Mouse (Mus musculus) layer of hippocampus, adult 9-10 months (tissue): Measurements from ENCODE around the gene Gm4737.
"Not testable (repeated sequence)": the region's sequence is repeated elsewhere in the genome, so short reads cannot be mapped to it uniquely, and the experiment has no call there.

ENCODE experiments used
- DNase-seq: peaks from one replicate; pipeline ENCODE4 v3.0.0; 2022; ENCODE audit warnings: low spot score

The Gm4737 gene

GRCm38 (mm10) chr16:46154832-46155231 lies at the start of gene Gm4737:
Gm4737 (minus strand) TSS chr16:46155077.
- not testable (repeated sequence) for DNase-seq

DNA sequence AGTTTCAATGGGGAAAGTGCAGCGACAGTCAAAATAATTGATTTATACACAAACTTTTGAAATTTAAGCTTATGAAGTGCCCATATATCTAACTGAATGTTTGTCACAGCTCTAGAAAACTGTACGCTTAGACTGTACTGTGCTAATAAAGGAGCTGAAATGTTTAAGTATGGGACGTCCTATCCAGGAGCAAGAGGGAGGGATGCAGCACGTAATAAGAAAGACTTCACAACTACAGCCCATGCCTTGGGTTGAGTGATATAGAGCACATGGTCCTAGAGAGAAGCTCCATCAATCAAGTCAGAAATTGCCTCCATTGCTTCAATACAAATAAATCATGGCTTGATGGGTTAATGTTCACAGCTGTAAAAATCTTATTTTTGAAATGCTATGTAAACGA lies 40.9 kb upstream of the Gm4737 start:
- no peak for DNase-seq

DNA sequence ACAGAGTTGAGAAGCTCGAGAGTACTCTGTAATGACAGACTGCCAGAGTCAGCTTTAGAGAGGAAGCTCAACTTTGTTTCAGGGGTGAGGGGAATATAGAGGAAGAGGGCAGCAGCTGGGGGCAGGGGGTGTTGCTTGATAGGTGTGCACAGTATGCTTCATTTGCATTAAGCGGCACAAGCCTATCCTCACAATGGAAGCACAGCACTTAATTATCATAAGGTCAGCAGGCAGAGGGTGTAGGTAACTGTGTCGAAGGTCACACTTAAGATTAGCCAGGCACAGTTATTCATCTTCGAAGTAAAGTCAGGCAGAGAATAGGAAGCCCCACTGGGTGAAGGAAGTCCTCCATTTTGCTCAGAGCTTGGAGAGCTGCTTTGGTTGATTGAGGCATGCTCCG lies 28.2 kb upstream of the Gm4737 start:
- no peak for DNase-seq

- DNase-seq: no peak
Observed at GRCm38 (mm10) chr16:46178121-46178801, 23.4 kb upstream of the Gm4737 start.

DNA sequence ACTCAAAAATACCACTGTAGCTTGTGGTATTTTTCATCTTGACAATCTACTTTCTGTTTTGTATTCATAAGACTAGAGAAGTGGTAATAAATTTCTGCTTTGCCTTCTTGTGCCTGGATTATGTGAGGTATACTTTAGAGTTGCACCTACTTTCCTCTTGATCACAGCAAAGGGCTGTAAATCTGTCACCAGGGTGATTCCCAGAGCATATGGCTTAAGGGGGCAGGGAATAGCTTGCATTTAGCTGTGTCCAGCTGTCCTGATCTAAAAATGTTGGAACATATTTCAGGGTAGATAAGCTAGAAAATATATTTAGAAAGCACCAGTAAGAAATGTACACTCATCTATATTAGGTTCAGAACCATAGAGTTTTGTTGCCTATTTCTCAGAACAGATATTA lies 18.2 kb upstream of the Gm4737 start:
- DNase-seq: no peak

DNA sequence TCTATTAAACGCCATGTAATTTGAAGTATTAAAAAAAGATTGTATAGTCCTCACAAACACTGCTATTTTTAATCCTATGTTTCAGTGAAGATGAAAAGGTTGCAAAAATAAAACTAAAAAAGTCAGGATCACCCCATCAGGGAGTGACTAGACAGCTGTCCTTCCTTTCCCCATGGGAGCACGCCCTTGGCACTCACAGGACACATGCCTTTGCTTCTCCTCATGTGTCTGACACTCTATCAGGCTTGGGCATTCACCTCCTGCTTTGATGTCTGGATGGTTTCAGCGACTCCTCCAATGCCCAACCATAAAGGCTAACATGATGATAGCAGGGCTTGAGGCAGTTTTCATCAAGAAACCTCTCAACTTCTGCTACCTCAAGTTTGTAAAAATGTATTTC lies 12.1 kb upstream of the Gm4737 start:
- DNase-seq: no peak

DNA sequence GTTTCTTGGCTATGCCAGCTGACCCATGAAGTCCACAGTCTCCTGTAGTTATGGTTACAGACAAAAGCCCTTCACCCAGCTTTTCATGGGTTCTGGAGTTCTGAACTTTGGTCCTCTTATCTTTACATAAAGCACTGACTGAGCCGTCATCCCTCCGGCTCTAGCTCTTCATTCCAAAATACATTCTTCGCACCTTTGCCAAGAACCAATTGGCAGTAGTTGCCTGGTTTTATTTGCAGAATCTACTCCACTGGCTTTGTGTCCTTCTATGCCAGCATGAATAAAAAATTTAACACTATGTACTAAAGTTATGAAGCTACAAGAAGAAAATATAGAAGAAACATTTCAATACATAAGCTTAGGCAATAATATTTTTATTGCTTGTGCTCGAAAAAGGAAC lies 10.4 kb upstream of the Gm4737 start:
- DNase-seq: no peak

DNA sequence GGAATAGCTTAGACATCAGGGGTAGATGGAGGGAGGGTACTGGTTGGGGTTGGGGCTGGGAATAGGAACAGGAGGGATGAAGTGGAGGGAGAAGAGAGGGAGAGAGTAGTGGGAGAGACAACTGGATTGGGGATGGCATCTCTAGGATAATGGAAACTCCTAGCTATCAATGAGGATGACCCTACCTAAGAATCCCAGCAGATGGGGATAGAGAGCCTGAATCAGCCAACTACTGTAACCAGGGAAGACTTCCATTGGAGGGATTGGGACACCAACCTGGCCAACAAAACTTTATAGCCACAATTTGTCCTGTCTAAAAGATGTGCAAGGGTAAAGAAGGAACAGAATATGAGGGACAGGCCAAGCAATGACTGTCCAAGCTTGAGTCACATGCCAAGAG lies 3.7 kb downstream of the Gm4737 start:
- DNase-seq: no peak

DNA sequence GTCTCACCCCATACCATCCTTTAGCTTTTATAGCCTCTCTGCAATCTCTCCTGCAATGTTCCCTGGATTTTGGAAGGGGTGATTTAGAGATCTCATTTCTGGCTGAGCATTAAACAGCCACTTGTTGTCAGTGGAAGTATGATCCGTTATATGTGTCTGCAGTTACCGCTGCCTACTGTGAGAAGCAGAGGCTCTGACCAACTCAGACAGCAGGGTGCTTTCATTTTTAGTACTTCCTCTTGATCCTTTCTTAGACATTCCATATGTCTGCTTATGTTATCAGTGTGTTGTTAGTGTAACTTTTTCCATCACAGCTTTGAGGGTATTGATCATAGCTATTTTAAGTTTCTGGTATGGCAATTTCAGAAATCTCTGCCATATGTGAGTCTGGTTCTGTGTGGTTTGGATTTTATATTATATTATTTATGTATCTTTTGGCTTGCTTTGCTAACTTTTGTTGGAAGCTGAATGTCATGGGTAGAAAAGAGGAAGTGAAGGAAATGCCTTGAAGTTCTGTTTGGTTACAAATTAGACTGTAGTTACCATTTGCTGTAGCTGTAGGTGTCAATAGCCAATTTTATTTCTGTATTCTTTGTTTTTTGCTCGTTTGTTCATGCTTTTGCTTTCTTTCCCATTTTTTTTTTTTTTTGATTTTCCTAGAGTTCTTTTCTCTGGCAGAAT lies 6.1 kb downstream of the Gm4737 start:
- peak; percentile 3 for DNase-seq

DNA sequence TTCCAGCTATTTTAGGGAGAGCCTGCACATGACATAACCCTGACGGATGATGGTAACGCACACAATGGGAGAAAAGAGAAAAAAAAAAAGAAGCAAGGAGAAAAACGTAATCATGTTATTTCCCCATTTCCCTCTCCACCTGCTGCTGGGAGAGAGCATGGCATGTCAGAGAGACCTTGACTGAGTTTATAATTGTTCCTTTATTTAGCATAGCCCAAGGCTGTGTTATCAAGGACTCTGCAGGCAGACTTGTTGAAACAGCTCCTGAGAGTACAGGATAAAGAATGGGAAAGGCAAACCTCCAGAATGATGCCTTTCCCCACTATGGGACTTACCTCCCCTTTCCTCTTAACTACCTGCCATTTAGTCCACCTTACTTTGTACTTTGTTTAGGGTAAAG lies 7.9 kb downstream of the Gm4737 start:
- DNase-seq: no peak

DNA sequence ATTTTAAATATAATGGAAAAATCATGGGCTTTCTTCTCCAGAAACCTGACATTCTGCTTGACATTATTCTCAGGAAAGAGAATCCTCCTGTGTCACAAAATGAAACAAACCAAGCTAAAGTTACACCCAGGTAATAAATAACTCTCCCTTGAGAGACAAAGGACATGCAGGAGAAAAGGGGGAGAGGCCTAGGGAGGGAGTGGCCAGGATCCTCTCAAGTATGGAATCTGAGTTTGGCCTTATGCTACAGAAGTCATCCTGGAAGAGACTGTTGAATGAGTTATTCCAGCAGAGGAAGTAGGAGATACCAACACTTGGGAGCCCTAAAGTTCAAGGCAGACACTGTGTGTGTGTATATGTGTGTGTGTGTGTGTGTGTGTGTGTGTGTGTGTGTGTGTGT lies 32.6 kb downstream of the Gm4737 start:
- DNase-seq: no peak

DNA sequence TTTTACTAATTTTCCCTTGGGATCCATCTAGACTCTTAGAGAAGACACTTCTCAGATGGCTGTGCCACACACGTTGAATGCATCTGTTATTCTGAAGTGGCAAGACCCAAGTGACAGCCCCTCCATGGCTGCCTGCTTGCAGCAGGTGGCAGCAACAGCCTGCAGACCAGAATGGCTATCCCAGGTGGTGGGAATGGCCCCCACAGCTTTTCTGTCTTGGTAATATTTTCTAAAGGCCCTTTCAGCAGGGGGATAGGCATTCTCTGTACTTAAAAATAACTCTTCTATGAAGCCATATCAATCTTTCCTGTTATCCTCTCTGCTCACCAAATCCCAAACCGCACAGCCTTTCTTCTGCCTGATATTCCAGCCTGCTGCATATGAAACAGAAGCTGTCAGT lies 33.5 kb downstream of the Gm4737 start:
- DNase-seq: no peak

DNA sequence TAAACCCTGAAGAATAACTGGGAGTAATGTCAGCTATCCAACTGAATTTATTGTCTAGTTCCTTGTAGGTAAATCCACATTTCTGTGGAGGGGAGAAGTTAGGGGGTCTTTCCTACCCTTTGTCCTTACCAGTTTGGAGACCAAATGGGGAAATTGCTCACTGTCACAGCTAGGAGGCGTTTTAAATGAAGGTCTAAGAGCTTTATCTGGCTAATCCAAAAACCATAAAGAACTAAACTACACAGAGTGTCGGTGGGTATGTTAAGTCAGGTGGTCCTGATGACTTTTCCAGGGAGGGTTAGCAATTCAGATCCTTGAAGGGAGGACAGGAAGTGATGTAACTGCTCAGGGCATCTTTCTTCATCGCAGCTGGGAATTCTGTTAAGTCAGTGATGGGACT lies 34.3 kb downstream of the Gm4737 start:
- no peak for DNase-seq

GRCm38 (mm10) chr16:46120020-46120419 lies 34.9 kb downstream of the Gm4737 start, which contains the start of gene Cd96:
Cd96 (minus strand) TSS chr16:46120251.
- no peak for DNase-seq

- no peak for DNase-seq
Observed at GRCm38 (mm10) chr16:46117645-46118044, 37.2 kb downstream of the Gm4737 start.

DNA sequence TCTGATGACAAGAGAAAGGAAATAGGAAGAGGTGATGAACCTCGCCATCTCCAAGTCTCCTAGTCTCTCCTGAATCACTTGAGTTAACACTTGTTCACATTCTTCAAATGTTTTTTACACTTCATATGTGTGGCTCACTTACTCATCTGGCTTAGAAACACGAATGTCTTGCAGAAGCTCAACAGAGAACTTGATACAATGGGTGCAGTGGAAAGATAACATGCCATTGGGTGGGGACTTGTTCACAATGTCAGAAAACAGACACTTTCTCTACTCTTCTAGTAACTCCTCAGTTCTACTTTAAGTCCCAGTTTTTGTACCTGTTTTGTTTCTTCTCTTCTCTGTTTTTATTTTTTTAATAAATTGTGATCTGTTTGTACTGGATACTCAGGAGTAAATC lies 40.1 kb downstream of the Gm4737 start:
- no peak for DNase-seq

DNA sequence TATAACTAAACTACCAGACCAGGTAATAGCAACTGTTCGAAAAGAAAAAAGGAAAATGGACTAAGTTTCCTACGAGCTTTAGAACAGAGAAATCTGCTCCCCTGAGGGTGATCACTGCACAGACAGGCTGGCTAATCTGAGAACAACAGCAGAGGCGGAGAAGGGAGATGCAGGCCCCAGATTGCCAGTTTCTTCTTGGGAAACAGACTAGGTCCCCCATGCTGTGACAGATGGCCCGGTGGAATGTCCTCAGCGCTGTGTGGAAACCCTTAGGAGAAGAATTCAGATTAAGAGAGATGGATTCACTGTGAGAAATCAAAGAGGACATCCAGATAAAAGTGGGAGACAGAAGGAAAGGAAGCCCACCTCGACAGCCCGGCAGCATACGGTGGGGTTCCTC lies 45.3 kb downstream of the Gm4737 start:
- no peak for DNase-seq

- DNase-seq: no peak
Observed at GRCm38 (mm10) chr16:46107431-46107830, 47.4 kb downstream of the Gm4737 start.

DNA sequence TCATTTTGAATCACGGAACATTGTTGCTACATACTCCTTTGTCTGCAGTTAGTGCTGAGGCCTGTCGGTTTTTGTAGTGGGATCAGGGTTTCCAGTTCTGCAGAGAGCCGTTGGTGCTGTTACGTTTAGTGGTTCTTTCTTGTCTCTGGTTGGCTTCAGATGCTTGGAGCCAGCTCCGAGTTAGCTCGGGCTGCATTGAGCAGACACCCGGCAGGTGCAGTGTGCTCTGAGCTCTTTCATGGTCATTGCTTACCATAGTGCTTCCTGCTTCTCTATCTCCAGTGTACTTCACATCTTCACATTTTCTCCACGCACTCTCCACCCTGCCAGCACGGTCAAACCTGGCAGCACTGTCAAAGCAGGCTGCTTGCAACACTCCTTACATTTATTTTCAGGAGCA lies 50.4 kb downstream of the Gm4737 start:
- no peak for DNase-seq
